Mouse (Mus musculus): ENCODE data around the gene Tor1a.

Tor1a gene

GRCm38 (mm10) chr2:30967352-30968327 is at the start of gene Tor1a:
Gene Tor1a (minus strand): TSS chr2:30967933.
- DNase-seq = peak; percentile 89

GRCm38 (mm10) chr2:31013371-31014120 is 45.8 kb upstream of the Tor1a start:
- DNase-seq = no peak

- no peak for DNase-seq
These were observed 39.5 kb upstream of the Tor1a start for GRCm38 (mm10) chr2:31007208-31007607.

- DNase-seq = no peak
These were observed 38.7 kb upstream of the Tor1a start for GRCm38 (mm10) chr2:31006434-31006833.

- DNase-seq = no peak
These were observed 37.7 kb upstream of the Tor1a start for GRCm38 (mm10) chr2:31005453-31005852.

- no peak for DNase-seq
These were observed 35.1 kb upstream of the Tor1a start for GRCm38 (mm10) chr2:31002857-31003256.

GRCm38 (mm10) chr2:30998443-30999260 is 30.9 kb upstream of the Tor1a start:
- DNase-seq = no peak

- DNase-seq = no peak
These were observed 27.8 kb upstream of the Tor1a start for GRCm38 (mm10) chr2:30995432-30995996.

GRCm38 (mm10) chr2:30994853-30995252 is 27.1 kb upstream of the Tor1a start:
- no peak for DNase-seq

- no peak for DNase-seq
These were observed 22.5 kb upstream of the Tor1a start for GRCm38 (mm10) chr2:30990221-30990620.

GRCm38 (mm10) chr2:30985111-30986020 is 17.6 kb upstream of the Tor1a start:
- peak; percentile 78 for DNase-seq

- peak; percentile 50 for DNase-seq
These were observed 15.3 kb upstream of the Tor1a start for GRCm38 (mm10) chr2:30983024-30983423.

- peak; percentile 99 for DNase-seq
These were observed 14.2 kb upstream of the Tor1a start, which contains the start of the genes BC005624 and Usp20 for GRCm38 (mm10) chr2:30981790-30982513. Gene BC005624 (minus strand): TSS chr2:30982201. Gene Usp20 (plus strand): TSS chr2:30982279.

- DNase-seq = peak; percentile 24
These were observed 907 bp downstream of the Tor1a start for GRCm38 (mm10) chr2:30966826-30967225.

- DNase-seq = no peak
These were observed 2.1 kb downstream of the Tor1a start for GRCm38 (mm10) chr2:30965627-30966026.

GRCm38 (mm10) chr2:30962570-30963254 is 5.0 kb downstream of the Tor1a start:
- no peak for DNase-seq

- DNase-seq = no peak
These were observed 7.9 kb downstream of the Tor1a start for GRCm38 (mm10) chr2:30959856-30960255.

GRCm38 (mm10) chr2:30958726-30959125 is 9.0 kb downstream of the Tor1a start:
- DNase-seq = no peak

- no peak for DNase-seq
These were observed 10.2 kb downstream of the Tor1a start for GRCm38 (mm10) chr2:30957511-30957910.

GRCm38 (mm10) chr2:30954797-30955196 is 12.9 kb downstream of the Tor1a start:
- no peak for DNase-seq
